Mouse (Mus musculus) testis, adult 10 weeks (tissue): Measurements from ENCODE around the gene Gm21095. TPM values are rescaled to one million over a fixed set of nuclear protein-coding genes. Genes with fewer than 3 reads are reported as not detected.

Experiments used
- polyA plus RNA-seq: library from polyadenylated mRNA; stranded (reverse); fragments of 350-450 nt; fragmentation: Illumina TruSeq; extraction: RNeasy Lipid Tissue Mini Kit (QIAGEN cat#74804); gene quantifications from one replicate; pipeline ENCODE4 v1.2.3, GENCODE M21; 2014; ENCODE audit warnings: low read depth, low replicate concordance

Gene Gm21095
- polyA plus RNA-seq: 6.0 TPM

DNA sequence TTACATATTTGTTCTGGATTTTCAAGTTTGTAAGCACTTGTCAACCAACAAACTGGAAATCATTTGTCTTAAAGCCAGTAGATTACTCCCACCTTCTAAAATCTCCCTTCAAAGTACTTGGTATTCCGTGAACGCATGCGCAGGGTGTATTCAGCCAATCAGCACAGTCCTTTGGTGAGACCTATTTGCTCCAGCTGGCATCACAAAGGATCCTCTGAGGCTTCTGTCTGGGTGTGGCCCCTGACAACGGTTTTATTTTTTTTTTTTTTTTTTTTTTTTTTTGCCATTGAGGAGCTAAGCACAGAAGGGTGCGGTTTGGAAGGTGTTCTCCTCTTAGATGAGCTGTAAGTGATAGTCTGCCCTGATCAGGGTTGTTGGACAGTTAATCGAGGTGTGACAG is at the start of gene Gm21095:
TSS of gene Gm21095 (plus strand) at position 301 of the 400 bp plus-strand sequence.

